Mouse (Mus musculus): ENCODE measurements around the gene Prpf8. TPM values are rescaled to one million over a fixed set of nuclear protein-coding genes. Genes with fewer than 3 reads are reported as not detected.
A peak's percentile ranks its signal among the peaks of the same experiment; 100 is the strongest.

The Prpf8 gene
- polyA plus RNA-seq, 1 experiment from 2014 or later: 54.8 TPM

- ATAC-seq (replicated peaks): no peak
- Histone ChIP-seq H3K9me3 (no peaks in the 10 kb centered on the region), H3K4me2 (no peak overlapping the region), H3K27me3 (replicated peaks) (no peaks in the 10 kb centered on the region), H3K27ac (no peak overlapping the region), H3K36me3 (replicated peaks) (peaks cover 22% of the 10 kb centered on the region), H3K4me3 (no peak overlapping the region), H3K9ac (no peak overlapping the region), H3K4me1 (peaks cover 13% of the 10 kb centered on the region)
- 80% methylated on average over 9 of the region's 9 CpGs for WGBS
These were observed 25.8 kb downstream of the Prpf8 start for GRCm38 (mm10) chr11:75512301-75513018.

DNA sequence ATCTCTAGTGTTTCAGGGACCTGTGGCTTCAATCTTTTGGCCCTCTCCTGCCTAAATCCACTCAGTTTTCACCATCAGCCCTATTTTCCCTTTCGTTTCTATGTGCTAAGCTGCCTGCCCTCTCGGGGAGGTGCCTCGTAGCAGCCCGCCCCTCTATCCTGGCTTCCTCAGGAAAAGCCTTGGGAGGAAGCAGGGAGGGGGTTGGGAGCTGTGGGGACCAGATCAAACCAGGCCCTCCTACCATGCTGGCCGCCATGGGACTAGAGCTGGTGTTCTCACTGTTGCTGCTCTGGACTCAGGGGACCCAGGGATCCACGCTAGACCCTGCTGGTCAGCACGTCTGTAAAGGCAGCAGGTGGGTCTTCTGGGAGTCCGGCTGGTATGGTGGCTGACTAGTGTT, 26.7 kb downstream of the Prpf8 start, which contains the start of gene Scarf1:
TSS of gene Scarf1 (plus strand) at position 205 of the 400 bp plus-strand sequence.
- Histone ChIP-seq H3K4me1 (peaks cover 13% of the 10 kb centered on the region), H3K4me3 (no peak within 1 kb of the TSS), H3K9me3 (no peaks in the 10 kb centered on the region), H3K4me2 (no peak within 1 kb of the TSS), H3K27ac (no peak within 1 kb of the TSS), H3K27me3 (replicated peaks) (no peaks in the 10 kb centered on the region), H3K9ac (no peak within 1 kb of the TSS), H3K36me3 (replicated peaks) (peaks cover 15% of the 10 kb centered on the region)
- 46% methylated on average over 8 of the region's 8 CpGs for WGBS
- no peak for ATAC-seq (replicated peaks)

DNA sequence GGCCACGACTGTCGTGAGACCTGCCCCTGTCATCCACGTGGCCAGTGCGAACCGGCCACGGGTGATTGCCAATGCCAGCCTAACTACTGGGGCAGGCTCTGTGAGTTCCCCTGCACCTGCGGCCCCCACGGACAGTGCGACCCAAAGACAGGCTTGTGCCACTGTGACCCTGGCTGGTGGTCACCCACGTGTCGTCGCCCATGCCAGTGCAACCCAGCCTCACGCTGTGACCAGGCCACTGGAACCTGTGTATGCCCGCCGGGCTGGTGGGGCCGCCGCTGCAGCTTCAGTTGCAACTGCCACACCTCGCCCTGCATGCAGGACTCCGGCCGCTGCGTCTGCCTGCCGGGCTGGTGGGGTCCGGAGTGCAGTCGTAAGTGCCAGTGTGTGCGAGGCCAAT, 28.6 kb downstream of the Prpf8 start:
- H3K9ac ChIP-seq: no peak overlapping the region
- 92% methylated on average over 25 of the region's 25 CpGs for WGBS
- H3K4me2 ChIP-seq: no peak overlapping the region
- H3K4me3 ChIP-seq: no peak overlapping the region
- H3K27me3 ChIP-seq (replicated peaks): no peaks in the 10 kb centered on the region
- peaks cover 4% of the 10 kb centered on the region for H3K4me1 ChIP-seq
- H3K36me3 ChIP-seq (replicated peaks): no peaks in the 10 kb centered on the region
- no peak for ATAC-seq (replicated peaks)
- H3K9me3 ChIP-seq: no peaks in the 10 kb centered on the region
- no peak overlapping the region for H3K27ac ChIP-seq

GRCm38 (mm10) chr11:75519834-75520633, 33.4 kb downstream of the Prpf8 start:
- Histone ChIP-seq H3K9me3 (no peaks in the 10 kb centered on the region), H3K4me1 (no peaks in the 10 kb centered on the region), H3K9ac (no peak overlapping the region), H3K36me3 (replicated peaks) (no peaks in the 10 kb centered on the region), H3K27ac (no peak overlapping the region), H3K4me2 (no peak overlapping the region), H3K4me3 (no peak overlapping the region), H3K27me3 (replicated peaks) (no peaks in the 10 kb centered on the region)
- 79% methylated on average over 15 of the region's 15 CpGs for WGBS
- ATAC-seq (replicated peaks): no peak

DNA sequence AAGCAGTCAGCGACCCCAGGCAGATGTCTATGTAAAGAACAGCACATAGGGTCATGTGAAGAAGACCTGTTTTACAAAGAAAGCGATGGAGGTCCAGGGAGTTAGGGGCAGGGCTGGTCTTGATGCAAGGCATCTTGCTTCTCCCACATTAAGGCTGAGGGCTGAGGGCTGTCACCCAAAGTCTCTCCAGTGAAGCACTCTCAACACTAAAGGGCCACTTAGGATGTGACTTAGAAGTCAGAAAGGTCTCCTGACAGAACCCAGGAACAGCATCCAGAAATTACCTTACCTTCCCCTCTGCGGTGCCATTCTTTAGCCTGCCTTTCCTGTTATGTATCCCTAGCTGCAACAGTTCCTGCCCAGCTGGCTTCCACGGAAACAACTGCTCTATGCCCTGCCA, 35.0 kb downstream of the Prpf8 start:
- ATAC-seq (replicated peaks): no peak
- WGBS: 82% methylated on average over 4 of the region's 4 CpGs
- no peaks in the 10 kb centered on the region for H3K9me3 ChIP-seq
- no peaks in the 10 kb centered on the region for H3K36me3 ChIP-seq (replicated peaks)
- H3K27ac ChIP-seq: no peak overlapping the region
- no peak overlapping the region for H3K4me2 ChIP-seq
- no peaks in the 10 kb centered on the region for H3K4me1 ChIP-seq
- H3K4me3 ChIP-seq: no peak overlapping the region
- no peaks in the 10 kb centered on the region for H3K27me3 ChIP-seq (replicated peaks)
- no peak overlapping the region for H3K9ac ChIP-seq

DNA sequence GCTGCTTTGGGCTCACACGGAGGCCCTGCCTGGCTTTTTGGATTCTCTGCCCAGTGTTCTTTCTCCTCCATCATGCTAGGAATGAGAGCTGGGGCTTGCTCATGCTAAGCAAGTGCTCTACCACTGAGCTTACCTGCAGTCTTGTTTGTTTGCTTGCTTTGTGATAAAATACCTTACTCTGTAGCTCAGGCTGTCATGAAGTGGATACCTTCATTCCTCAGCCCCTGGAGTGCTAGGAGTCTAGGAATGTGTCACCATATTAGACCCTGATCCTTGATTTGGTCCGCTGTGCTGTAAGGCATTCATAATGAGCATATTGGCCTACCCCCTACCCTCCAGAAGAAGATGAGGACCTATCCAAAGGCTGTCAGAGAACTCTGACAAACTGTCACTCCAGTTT, 36.2 kb downstream of the Prpf8 start:
- Histone ChIP-seq H3K4me2 (no peak overlapping the region), H3K4me1 (no peaks in the 10 kb centered on the region), H3K27ac (no peak overlapping the region), H3K9me3 (no peaks in the 10 kb centered on the region), H3K4me3 (no peak overlapping the region), H3K27me3 (replicated peaks) (no peaks in the 10 kb centered on the region), H3K36me3 (replicated peaks) (no peaks in the 10 kb centered on the region), H3K9ac (no peak overlapping the region)
- WGBS: 92% methylated on average over 2 of the region's 2 CpGs
- ATAC-seq (replicated peaks): no peak

DNA sequence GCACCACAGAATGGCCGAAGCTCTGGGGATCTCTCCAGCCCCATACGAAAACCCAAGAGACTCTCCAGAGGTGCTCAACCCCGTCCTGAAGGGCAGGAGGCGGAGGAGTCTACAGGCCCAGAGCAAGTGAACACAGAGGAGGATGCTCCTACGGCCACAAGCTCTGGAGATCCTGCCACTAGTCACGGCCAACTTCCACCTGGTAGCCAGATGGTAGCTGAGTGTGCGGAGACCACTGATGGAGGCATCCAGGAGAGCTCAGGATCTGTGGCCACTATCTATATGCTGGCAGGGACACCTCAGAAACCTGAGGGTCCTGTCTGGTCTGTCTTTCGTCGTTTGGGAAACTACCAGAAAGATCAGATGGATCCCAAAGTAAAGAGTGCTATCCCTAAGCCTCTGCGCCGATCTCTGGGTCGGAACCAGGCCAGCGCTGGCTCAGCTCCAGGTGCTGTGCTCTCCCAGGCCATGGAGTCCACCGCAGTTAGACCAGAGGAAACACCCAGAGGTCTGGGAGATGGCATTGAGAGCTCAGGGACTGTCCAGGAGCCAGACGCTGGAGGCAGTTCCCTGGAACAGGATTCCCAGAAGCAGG, 39.0 kb downstream of the Prpf8 start:
- H3K4me1 ChIP-seq: no peaks in the 10 kb centered on the region
- no peaks in the 10 kb centered on the region for H3K9me3 ChIP-seq
- 87% methylated on average over 15 of the region's 15 CpGs for WGBS
- no peak for ATAC-seq (replicated peaks)
- H3K27me3 ChIP-seq (replicated peaks): no peaks in the 10 kb centered on the region
- H3K36me3 ChIP-seq (replicated peaks): no peaks in the 10 kb centered on the region
- no peak overlapping the region for H3K4me2 ChIP-seq
- no peak overlapping the region for H3K27ac ChIP-seq
- no peak overlapping the region for H3K4me3 ChIP-seq
- H3K9ac ChIP-seq: no peak overlapping the region

- 85% methylated on average over 6 of the region's 6 CpGs for whole genome bisulfite sequencing
- Histone ChIP-seq H3K4me2 (no peak overlapping the region), H3K9me3 (no peaks in the 10 kb centered on the region), H3K27me3 (replicated peaks) (no peaks in the 10 kb centered on the region), H3K4me1 (no peaks in the 10 kb centered on the region), H3K36me3 (replicated peaks) (no peaks in the 10 kb centered on the region), H3K9ac (no peak overlapping the region), H3K27ac (no peak overlapping the region), H3K4me3 (no peak overlapping the region)
- no peak for ATAC-seq (replicated peaks)
These were observed 40.3 kb downstream of the Prpf8 start for GRCm38 (mm10) chr11:75526943-75527342.

DNA sequence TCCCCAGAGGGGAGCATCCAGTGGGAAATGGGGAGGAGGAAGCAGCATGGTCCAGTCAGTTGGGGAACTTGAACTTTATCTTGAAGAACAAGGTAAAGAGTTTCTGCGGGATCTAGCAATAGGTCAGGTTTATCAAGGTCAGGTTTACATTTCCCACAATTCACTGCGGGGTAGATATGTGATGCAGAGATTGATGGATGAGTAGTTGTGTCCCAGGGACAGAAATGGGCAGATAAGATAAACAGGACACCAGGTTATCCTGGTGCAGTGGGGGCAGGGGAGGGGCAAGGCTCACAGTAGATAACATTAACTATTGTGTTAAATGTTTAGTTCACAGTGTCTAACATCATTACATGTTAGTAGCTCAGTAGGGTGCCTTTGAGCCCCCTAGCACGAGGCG, 43.2 kb downstream of the Prpf8 start:
- no peaks in the 10 kb centered on the region for H3K27me3 ChIP-seq (replicated peaks)
- 49% methylated on average over 4 of the region's 4 CpGs for WGBS
- no peak overlapping the region for H3K4me3 ChIP-seq
- H3K36me3 ChIP-seq (replicated peaks): no peaks in the 10 kb centered on the region
- ATAC-seq (replicated peaks): no peak
- no peaks in the 10 kb centered on the region for H3K9me3 ChIP-seq
- no peak overlapping the region for H3K4me2 ChIP-seq
- H3K9ac ChIP-seq: no peak overlapping the region
- peaks cover 20% of the 10 kb centered on the region for H3K4me1 ChIP-seq
- 0 out of 2 replicates have a peak overlapping the region, but pooled peaks have one; percentile 98 for H3K27ac ChIP-seq

DNA sequence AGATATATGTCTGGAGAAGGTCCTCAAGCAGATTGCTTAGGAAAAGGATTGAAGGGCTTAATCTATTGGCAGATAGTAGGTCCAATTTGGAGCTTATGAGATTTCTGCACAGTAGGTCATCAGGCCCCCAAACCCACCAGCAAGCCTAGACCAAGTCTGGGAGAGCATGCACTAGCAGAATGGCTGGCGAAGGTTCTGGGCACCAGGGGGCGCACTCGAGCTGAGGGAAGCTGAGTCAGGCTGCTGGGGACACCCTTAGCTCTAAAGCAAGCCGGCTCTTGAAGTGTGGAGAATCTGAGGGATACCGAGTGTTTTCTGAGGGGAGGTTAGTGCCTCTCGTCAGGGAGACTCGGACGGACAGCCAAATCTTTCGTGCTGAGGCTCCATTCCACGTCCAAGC, 43.7 kb downstream of the Prpf8 start:
- Histone ChIP-seq H3K9ac (peak overlapping the region; percentile 88), H3K9me3 (no peaks in the 10 kb centered on the region), H3K4me2 (peak overlapping the region; percentile 90), H3K27me3 (replicated peaks) (no peaks in the 10 kb centered on the region), H3K4me1 (peaks cover 25% of the 10 kb centered on the region), H3K4me3 (peak overlapping the region; percentile 80), H3K27ac (peak overlapping the region; percentile 98), H3K36me3 (replicated peaks) (no peaks in the 10 kb centered on the region)
- ATAC-seq (replicated peaks): no peak; the same call in 1 of the 2 replicates
- WGBS: 0% methylated on average over 10 of the region's 10 CpGs

GRCm38 (mm10) chr11:75530845-75531373, 44.3 kb downstream of the Prpf8 start:
- H3K27ac ChIP-seq: peak overlapping the region; percentile 98
- peak overlapping the region; percentile 88 for H3K9ac ChIP-seq
- peaks cover 30% of the 10 kb centered on the region for H3K4me1 ChIP-seq
- peak overlapping the region; percentile 90 for H3K4me2 ChIP-seq
- peak overlapping the region; percentile 80 for H3K4me3 ChIP-seq
- no peaks in the 10 kb centered on the region for H3K36me3 ChIP-seq (replicated peaks)
- no peaks in the 10 kb centered on the region for H3K9me3 ChIP-seq
- H3K27me3 ChIP-seq (replicated peaks): no peaks in the 10 kb centered on the region
- under 1% methylated on average over 31 of the region's 31 CpGs for WGBS
- peak; percentile 53 for ATAC-seq (replicated peaks)
